Mouse (Mus musculus) lung, postnatal 0 days (tissue): ENCODE data around the gene Gm47791.

Experiments used
- CTCF ChIP-seq: IDR thresholded peaks from 2 replicates; pipeline ENCODE4 v1.5.1; 2016; ENCODE audit warnings: antibody characterized with exemption, mild to moderate bottlenecking
- EP300 ChIP-seq: IDR thresholded peaks from 2 replicates; pipeline ENCODE4 v1.6.1; 2016; ENCODE audit warnings: antibody characterized with exemption, mild to moderate bottlenecking, control low read depth

DNA sequence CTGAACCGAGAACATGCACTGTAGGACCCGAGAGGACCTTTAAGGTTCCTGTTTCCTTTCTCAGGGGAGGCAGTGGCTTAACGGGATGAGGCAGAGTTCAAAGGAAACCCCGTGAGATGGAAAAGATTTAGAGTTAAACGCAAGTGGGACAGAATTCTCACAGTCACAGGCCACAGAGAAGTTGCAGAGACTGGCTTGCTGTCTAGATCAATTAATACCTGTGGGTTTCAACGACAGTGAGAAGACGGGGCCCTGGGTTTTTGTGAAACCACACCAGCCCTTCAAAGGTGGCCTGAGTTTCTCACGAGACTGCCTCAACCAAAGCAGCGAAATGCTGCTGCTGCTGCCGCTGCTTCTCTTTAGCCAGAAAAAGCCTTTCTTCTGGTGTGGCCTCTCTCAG, 48.3 kb upstream of the Gm47791 start:
- TF ChIP-seq CTCF (no peak), EP300 (no peak)
